Mouse (Mus musculus) liver, postnatal 0 days (tissue): ENCODE results near the gene Lrrc8c. TPM values are rescaled to one million over a fixed set of nuclear protein-coding genes. Genes with fewer than 3 reads are reported as not detected.

Experiments
- ATAC-seq: fragments of 200-750 bp; cut with Nextera tagmentation; 2 replicates; pipeline ENCODE4 v1.8.0; 2017; ENCODE audit warnings: mild to moderate bottlenecking, moderate library complexity
- DNase-seq: peaks from one replicate; pipeline ENCODE4 v3.0.0-alpha.2; 2016
- H3K27ac ChIP-seq: fragments of 300-500 bp; sonication (generic); 2 replicates; pipeline ENCODE4 v1.5.1; 2014; ENCODE audit warnings: antibody characterized with exemption, moderate library complexity, mild to moderate bottlenecking, low read depth
- H3K27me3 ChIP-seq: fragments of 300-500 bp; sonication (generic); 2 replicates; pipeline ENCODE4 v1.6.1; 2014; ENCODE audit warnings: low read length, control low read depth, mixed read lengths; ENCODE audit not compliant: insufficient read depth
- H3K36me3 ChIP-seq: fragments of 300-500 bp; sonication (generic); replicated peaks from 2 replicates; pipeline ENCODE4 v1.6.1; 2014; ENCODE audit warnings: mild to moderate bottlenecking, control low read depth, low read length, moderate library complexity, mixed read lengths; ENCODE audit not compliant: insufficient read depth
- H3K4me1 ChIP-seq: fragments of 300-500 bp; sonication (generic); 2 replicates; pipeline ENCODE4 v1.6.1; 2014; ENCODE audit warnings: antibody characterized with exemption, mild to moderate bottlenecking, control low read depth; ENCODE audit not compliant: insufficient read depth
- H3K4me2 ChIP-seq: fragments of 300-500 bp; sonication (generic); 2 replicates; pipeline ENCODE4 v1.6.1; 2014; ENCODE audit warnings: low read depth, mild to moderate bottlenecking, low read length, moderate library complexity, mixed read lengths
- H3K4me3 ChIP-seq: fragments of 300-500 bp; sonication (generic); 2 replicates; pipeline ENCODE4 v1.5.1; 2014; ENCODE audit warnings: low read depth, low read length
- H3K9ac ChIP-seq: fragments of 300-500 bp; sonication (generic); replicated peaks from 2 replicates; pipeline ENCODE4 v1.6.1; 2014; ENCODE audit warnings: mild to moderate bottlenecking, moderate library complexity
- H3K9me3 ChIP-seq: fragments of 300-500 bp; sonication (generic); 2 replicates; pipeline ENCODE4 v1.6.1; 2016; ENCODE audit warnings: mild to moderate bottlenecking, control low read depth, low read length, mixed read lengths
- CTCF ChIP-seq: sonication (generic); IDR thresholded peaks from 2 replicates; pipeline ENCODE4 v1.5.1; 2016; ENCODE audit warnings: antibody characterized with exemption, low read depth
- EP300 ChIP-seq: IDR thresholded peaks from 2 replicates; pipeline ENCODE4 v1.6.1; 2016; ENCODE audit warnings: antibody characterized with exemption, low read depth, mild to moderate bottlenecking
- WGBS: fragments of 180-500 bp; shearing (Covaris S2); extraction: QIAGEN DNeasy Blood & Tissue Kit; methylation state at CpG from one replicate; pipeline ENCODE4 v1.1.7; 2014; ENCODE audit not compliant: insufficient replicate concordance; 5-methylcytosine and 5-hydroxymethylcytosine counted together
- polyA plus RNA-seq: library from polyadenylated mRNA; unstranded; fragments of >200 nt; fragmentation: Nextera tagmentation; extraction: Ambion mirVana; gene quantifications from 2 replicates; pipeline ENCODE4 v1.2.1, GENCODE M21; 2015

Lrrc8c gene
- polyA plus RNA-seq, 1 experiment from 2014 or later = 9.8 TPM

- Histone ChIP-seq H3K9ac (peak overlapping the region; percentile 72), H3K4me1 (peaks cover 18% of the 10 kb centered on the region), H3K27ac (peak overlapping the region; percentile 74), H3K36me3 (no peaks in the 10 kb centered on the region), H3K27me3 (no peaks in the 10 kb centered on the region), H3K9me3 (no peaks in the 10 kb centered on the region), H3K4me3 (peak overlapping the region; percentile 71), H3K4me2 (peak overlapping the region; percentile 98)
- DNase-seq (no peak), ATAC-seq (no peak)
- TF ChIP-seq CTCF (no peak), EP300 (no peak)
- 14% methylated on average over 7 of the region's 7 CpGs for WGBS
These were observed 1.1 kb upstream of the Lrrc8c start for GRCm38 (mm10) chr5:105517992-105518625.

- Histone ChIP-seq H3K9ac (peak overlapping the region; percentile 72), H3K36me3 (no peaks in the 10 kb centered on the region), H3K4me1 (peaks cover 18% of the 10 kb centered on the region), H3K4me3 (peak overlapping the region; percentile 71), H3K27me3 (no peaks in the 10 kb centered on the region), H3K4me2 (peak overlapping the region; percentile 98), H3K9me3 (no peaks in the 10 kb centered on the region), H3K27ac (peak overlapping the region; percentile 74)
- DNase-seq = no peak
- WGBS = under 1% methylated on average over 16 of the region's 16 CpGs
- TF ChIP-seq EP300 (no peak), CTCF (no peak)
- ATAC-seq = peak; percentile 44
These were observed 527 bp upstream of the Lrrc8c start for GRCm38 (mm10) chr5:105518626-105519095.

DNA sequence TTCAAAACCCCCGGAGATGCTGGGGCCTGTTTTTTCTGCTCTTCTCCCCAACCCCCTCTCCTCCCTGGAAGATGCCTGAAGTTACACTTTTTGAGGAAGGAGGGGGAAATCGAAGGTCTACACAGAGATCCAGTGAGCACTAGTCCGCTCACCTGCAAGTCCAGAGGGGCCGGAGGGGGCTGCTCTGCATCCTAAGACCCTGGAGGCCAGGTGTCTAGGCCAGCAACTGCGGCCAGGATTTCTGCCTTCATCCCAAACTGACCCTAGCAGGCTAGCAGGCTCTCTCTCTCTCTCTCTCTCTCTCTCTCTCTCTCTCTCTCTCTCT, 750 bp downstream of the Lrrc8c start:
- ATAC-seq (no peak), DNase-seq (no peak)
- Histone ChIP-seq H3K9me3 (no peaks in the 10 kb centered on the region), H3K9ac (peak overlapping the region; percentile 72), H3K4me2 (peak overlapping the region; percentile 98), H3K4me1 (peaks cover 20% of the 10 kb centered on the region), H3K4me3 (peak overlapping the region; percentile 71), H3K27ac (peak overlapping the region; percentile 74), H3K36me3 (peaks cover 5% of the 10 kb centered on the region; the same call in 1 of the 2 replicates), H3K27me3 (no peaks in the 10 kb centered on the region)
- TF ChIP-seq EP300 = no peak
- WGBS = 9% methylated on average over 5 of the region's 5 CpGs

DNA sequence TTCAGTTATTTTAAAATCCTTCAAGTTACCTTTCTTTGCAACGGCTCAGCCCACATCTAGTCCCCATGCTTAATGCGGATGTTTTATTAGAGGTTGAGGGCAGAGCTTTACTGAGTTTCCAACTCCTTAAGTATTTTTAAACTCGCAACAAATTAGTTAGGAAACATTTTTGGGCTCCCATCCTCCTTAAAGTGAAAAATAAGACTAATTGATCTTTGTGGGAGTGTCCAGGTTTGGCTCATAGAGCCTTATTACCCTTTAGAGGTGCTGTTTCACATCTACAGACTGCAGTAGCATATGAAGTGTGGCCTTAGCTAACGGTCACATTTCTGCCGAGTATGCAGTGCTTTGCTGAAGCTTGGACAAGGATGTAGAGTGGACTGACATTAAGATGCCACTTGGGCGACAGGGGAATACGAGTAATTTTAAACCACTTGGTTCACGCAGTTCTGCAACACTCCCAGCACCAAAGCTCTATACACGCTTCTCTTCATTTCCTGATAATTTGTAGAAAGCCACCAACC, 1.3 kb downstream of the Lrrc8c start:
- peak overlapping the region; percentile 98 for H3K4me2 ChIP-seq
- peaks cover 20% of the 10 kb centered on the region for H3K4me1 ChIP-seq
- H3K9ac ChIP-seq = peak overlapping the region; percentile 32
- WGBS = 48% methylated on average over 9 of the region's 9 CpGs
- TF ChIP-seq CTCF (no peak), EP300 (no peak)
- no peak for DNase-seq
- H3K36me3 ChIP-seq = peaks cover 5% of the 10 kb centered on the region; the same call in 1 of the 2 replicates
- H3K4me3 ChIP-seq = peak overlapping the region; percentile 71
- no peaks in the 10 kb centered on the region for H3K9me3 ChIP-seq
- ATAC-seq = no peak
- H3K27me3 ChIP-seq = no peaks in the 10 kb centered on the region
- H3K27ac ChIP-seq = peak overlapping the region; percentile 74; the same call in 1 of the 2 replicates

DNA sequence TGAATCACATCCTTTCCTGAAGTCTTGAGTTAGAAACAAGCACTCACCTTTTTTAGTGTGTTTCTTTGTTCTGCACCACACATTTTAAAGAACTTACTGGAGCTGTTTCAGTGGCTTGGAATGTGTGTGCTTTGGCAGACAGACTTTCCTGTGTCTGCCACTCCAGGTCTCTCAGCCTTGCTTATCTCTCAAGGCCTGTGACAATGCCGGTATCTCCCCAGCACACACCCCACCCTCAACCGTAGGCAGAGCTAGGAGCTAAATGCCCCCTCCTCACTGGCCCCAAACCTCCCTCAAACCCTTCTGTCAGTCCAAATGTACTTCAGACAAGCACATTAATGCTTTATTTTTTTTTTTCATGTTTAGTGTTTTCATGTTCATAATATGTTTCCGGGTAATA, 4.3 kb downstream of the Lrrc8c start:
- Histone ChIP-seq H3K27me3 (no peaks in the 10 kb centered on the region), H3K9ac (0 out of 2 replicates have a peak overlapping the region, but pooled peaks have one; percentile 36), H3K27ac (peak overlapping the region; percentile 52), H3K4me3 (peak overlapping the region; percentile 15; the same call in 1 of the 2 replicates), H3K4me1 (peaks cover 24% of the 10 kb centered on the region), H3K9me3 (no peaks in the 10 kb centered on the region), H3K36me3 (peaks cover 8% of the 10 kb centered on the region; the same call in 1 of the 2 replicates), H3K4me2 (peak overlapping the region; percentile 56)
- 0 out of 2 replicates have a peak, but pooled peaks have one; percentile 10 for ATAC-seq
- 31% methylated on average over 3 of the region's 3 CpGs for WGBS
- TF ChIP-seq EP300 (peak; percentile 93), CTCF (no peak)
- DNase-seq = no peak

GRCm38 (mm10) chr5:105525004-105525403, 5.8 kb downstream of the Lrrc8c start:
- ATAC-seq (no peak), DNase-seq (no peak)
- H3K4me2 ChIP-seq = 0 out of 2 replicates have a peak overlapping the region, but pooled peaks have one; percentile 7
- H3K9ac ChIP-seq = no peak overlapping the region
- no peak overlapping the region for H3K4me3 ChIP-seq
- H3K27me3 ChIP-seq = no peaks in the 10 kb centered on the region
- peaks cover 20% of the 10 kb centered on the region for H3K4me1 ChIP-seq
- TF ChIP-seq CTCF (no peak), EP300 (no peak)
- 72% methylated on average over 12 of the region's 12 CpGs for WGBS
- peaks cover 8% of the 10 kb centered on the region; the same call in 1 of the 2 replicates for H3K36me3 ChIP-seq
- no peaks in the 10 kb centered on the region for H3K9me3 ChIP-seq
- H3K27ac ChIP-seq = no peak overlapping the region
